Mouse (Mus musculus) thymus, adult 18-20 months (tissue): ENCODE results near the gene Lhx6.
A peak's percentile ranks its signal among the peaks of the same experiment; 100 is the strongest.

Source experiments
- DNase-seq, 2 experiments: peaks; one replicate each; pipeline ENCODE4 v3.0.0; 2022; ENCODE audit warnings: mixed read lengths in 2 of 2

Gene Lhx6

GRCm38 (mm10) chr2:36092748-36093147 lies 12.5 kb downstream of the Lhx6 start:
- no peak for DNase-seq

GRCm38 (mm10) chr2:36090853-36091741 lies 14.1 kb downstream of the Lhx6 start:
- DNase-seq: peak; percentile 34 to 46

GRCm38 (mm10) chr2:36089190-36089589 lies 16.0 kb downstream of the Lhx6 start:
- no peak for DNase-seq

GRCm38 (mm10) chr2:36085041-36085440 lies 20.2 kb downstream of the Lhx6 start:
- no peak for DNase-seq

- DNase-seq: no peak
Measured at GRCm38 (mm10) chr2:36082802-36083580, 22.2 kb downstream of the Lhx6 start.

GRCm38 (mm10) chr2:36081446-36081845 lies 23.8 kb downstream of the Lhx6 start:
- no peak for DNase-seq

- no peak for DNase-seq
Measured at GRCm38 (mm10) chr2:36077160-36077761, 27.9 kb downstream of the Lhx6 start.

GRCm38 (mm10) chr2:36075210-36075609 lies 30.0 kb downstream of the Lhx6 start:
- no peak for DNase-seq

GRCm38 (mm10) chr2:36073781-36074180 lies 31.4 kb downstream of the Lhx6 start:
- DNase-seq: no peak

- DNase-seq: no peak
Measured at GRCm38 (mm10) chr2:36071660-36072305, 33.4 kb downstream of the Lhx6 start.

GRCm38 (mm10) chr2:36067132-36067531 lies 38.1 kb downstream of the Lhx6 start:
- DNase-seq: no peak

GRCm38 (mm10) chr2:36061409-36061808 lies 43.8 kb downstream of the Lhx6 start:
- no peak for DNase-seq

- DNase-seq: no peak
Measured at GRCm38 (mm10) chr2:36056248-36056647, 49.0 kb downstream of the Lhx6 start.

GRCm38 (mm10) chr2:36053249-36053648 lies 52.0 kb downstream of the Lhx6 start:
- no peak for DNase-seq

GRCm38 (mm10) chr2:36049567-36049954 lies 55.6 kb downstream of the Lhx6 start:
- no peak for DNase-seq

- peak; percentile 95 to 97 for DNase-seq
Measured at GRCm38 (mm10) chr2:36048748-36049566, 56.3 kb downstream of the Lhx6 start, which contains the start of the genes Ndufa8 and Morn5. Gene Ndufa8, minus strand, starts transcription at chr2:36049406. Gene Morn5, plus strand, starts transcription at chr2:36049458.

GRCm38 (mm10) chr2:36048164-36048563 lies 57.0 kb downstream of the Lhx6 start:
- no peak for DNase-seq

GRCm38 (mm10) chr2:36040872-36041271 lies 64.3 kb downstream of the Lhx6 start:
- no peak for DNase-seq

- no peak for DNase-seq
Measured at GRCm38 (mm10) chr2:36039297-36039985, 65.8 kb downstream of the Lhx6 start.

GRCm38 (mm10) chr2:36035413-36036081 lies 69.7 kb downstream of the Lhx6 start:
- DNase-seq: no peak

GRCm38 (mm10) chr2:36034898-36035297 lies 70.3 kb downstream of the Lhx6 start:
- no peak for DNase-seq
